Mouse (Mus musculus) G1E (cell line): Measurements from ENCODE around the gene Nutf2-ps1. TPM values are rescaled to one million over a fixed set of nuclear protein-coding genes. Genes with fewer than 3 reads are reported as not detected.

Source experiments
- ATAC-seq: 2 replicates; pipeline ENCODE4 v1.8.0; 2016; ENCODE audit warnings: mild to moderate bottlenecking; ENCODE audit not compliant: insufficient number of reproducible peaks, poor library complexity, low FRiP score, severe bottlenecking; ENCODE audit errors: extremely low read depth
- DNase-seq: peaks from one replicate; pipeline ENCODE4 v3.0.0; 2012; ENCODE audit warnings: low spot score
- H3K27me3 ChIP-seq: 2 replicates; pipeline ENCODE4 v1.6.1; 2012; ENCODE audit warnings: mild to moderate bottlenecking, low read length, inconsistent platforms; ENCODE audit not compliant: insufficient read depth
- H3K36me3 ChIP-seq: replicated peaks from 2 replicates; pipeline ENCODE3; 2012; ENCODE audit warnings: mild to moderate bottlenecking, inconsistent platforms
- H3K4me1 ChIP-seq: 2 replicates; pipeline ENCODE4 v1.6.1; 2012; ENCODE audit warnings: low read depth, low read length, inconsistent platforms, mixed read lengths; ENCODE audit not compliant: insufficient read depth
- H3K4me3 ChIP-seq: 2 replicates; pipeline ENCODE4 v1.5.1; 2012; ENCODE audit warnings: low read depth, mild to moderate bottlenecking, inconsistent platforms, low read length, moderate library complexity, mixed read lengths
- H3K9me3 ChIP-seq: replicated peaks from 2 replicates; pipeline ENCODE4 v1.6.1; 2012; ENCODE audit warnings: inconsistent platforms
- CTCF ChIP-seq: IDR thresholded peaks from 2 replicates; pipeline ENCODE4 v1.5.1; 2012; ENCODE audit warnings: low read depth, low read length, inconsistent platforms, mixed read lengths
- GATA1 ChIP-seq: IDR thresholded peaks from 2 replicates; pipeline ENCODE4 v1.6.1; 2012; ENCODE audit warnings: borderline replicate concordance, low read length, inconsistent platforms, mixed read lengths
- GATA2 ChIP-seq: IDR thresholded peaks from 2 replicates; pipeline ENCODE4 v1.6.1; 2012; ENCODE audit warnings: low read depth, low read length, inconsistent platforms, borderline replicate concordance
- POLR2AphosphoS5 ChIP-seq: IDR thresholded peaks from 2 replicates; pipeline ENCODE4 v1.6.1; 2012; ENCODE audit warnings: low read depth, low read length, inconsistent platforms; ENCODE audit not compliant: insufficient replicate concordance
- TAL1 ChIP-seq: conservative IDR thresholded peaks from 2 replicates; pipeline ENCODE4 v1.6.1; 2012; ENCODE audit warnings: low read depth, low read length, inconsistent platforms, mixed read lengths
- polyA plus RNA-seq: library from polyadenylated mRNA; stranded (reverse); fragments of >175 nt; gene quantifications from 2 replicates; pipeline ENCODE4 v1.2.3, GENCODE M21; 2012
- total RNA-seq, 2 experiments: library from RNA; stranded (forward) in 1 of 2; stranded (reverse) in 1 of 2; fragments of 200-1000 nt in 1 of 2; fragments of >200 nt in 1 of 2; fragmentation: Nextera tagmentation in 1 of 2; gene quantifications; 2 replicates each; pipeline ENCODE4 v1.2.3; 2014 to 2017

Gene Nutf2-ps1
- total and polyA plus RNA-seq, 3 experiments: 89.6 to 224 (median 133) TPM

- H3K4me1 ChIP-seq: no peaks in the 10 kb centered on the region
- no peaks in the 10 kb centered on the region for H3K9me3 ChIP-seq
- H3K4me3 ChIP-seq: no peak overlapping the region
- DNase-seq: no peak
- no peak for ATAC-seq
- no peaks in the 10 kb centered on the region for H3K36me3 ChIP-seq
- TF ChIP-seq CTCF (no peak), GATA2 (no peak), GATA1 (no peak), POLR2AphosphoS5 (no peak), TAL1 (no peak)
- peaks cover 3% of the 10 kb centered on the region for H3K27me3 ChIP-seq
These were observed 31.5 kb downstream of the Nutf2-ps1 start for GRCm38 (mm10) chr19:53557267-53557936.

DNA sequence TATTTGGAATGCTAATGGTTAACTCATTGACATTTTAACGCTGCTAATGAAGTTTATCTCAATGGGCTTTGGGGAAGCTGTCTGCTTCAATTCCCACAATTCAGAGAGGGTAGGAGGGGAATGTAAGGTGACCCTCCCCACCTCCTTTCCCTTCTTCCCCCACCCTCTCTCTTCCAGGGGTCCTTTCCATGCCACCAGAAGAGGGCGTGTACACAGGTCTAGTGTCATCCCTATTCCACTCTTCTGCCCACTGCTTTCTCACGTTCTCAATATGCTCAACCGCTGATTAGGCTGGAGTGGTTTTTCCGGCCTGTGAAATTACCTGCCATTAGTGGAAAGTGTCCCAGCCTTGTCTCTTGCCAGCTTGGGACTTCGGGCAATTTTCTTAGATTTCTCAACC is 32.0 kb downstream of the Nutf2-ps1 start:
- H3K36me3 ChIP-seq: no peaks in the 10 kb centered on the region
- no peak overlapping the region for H3K4me3 ChIP-seq
- ATAC-seq (no peak), DNase-seq (no peak)
- TF ChIP-seq CTCF: no peak
- no peak for TF ChIP-seq TAL1
- TF ChIP-seq POLR2AphosphoS5: no peak
- no peak for TF ChIP-seq GATA1
- no peak for TF ChIP-seq GATA2
- no peaks in the 10 kb centered on the region for H3K4me1 ChIP-seq
- no peaks in the 10 kb centered on the region for H3K9me3 ChIP-seq
- peaks cover 8% of the 10 kb centered on the region for H3K27me3 ChIP-seq

DNA sequence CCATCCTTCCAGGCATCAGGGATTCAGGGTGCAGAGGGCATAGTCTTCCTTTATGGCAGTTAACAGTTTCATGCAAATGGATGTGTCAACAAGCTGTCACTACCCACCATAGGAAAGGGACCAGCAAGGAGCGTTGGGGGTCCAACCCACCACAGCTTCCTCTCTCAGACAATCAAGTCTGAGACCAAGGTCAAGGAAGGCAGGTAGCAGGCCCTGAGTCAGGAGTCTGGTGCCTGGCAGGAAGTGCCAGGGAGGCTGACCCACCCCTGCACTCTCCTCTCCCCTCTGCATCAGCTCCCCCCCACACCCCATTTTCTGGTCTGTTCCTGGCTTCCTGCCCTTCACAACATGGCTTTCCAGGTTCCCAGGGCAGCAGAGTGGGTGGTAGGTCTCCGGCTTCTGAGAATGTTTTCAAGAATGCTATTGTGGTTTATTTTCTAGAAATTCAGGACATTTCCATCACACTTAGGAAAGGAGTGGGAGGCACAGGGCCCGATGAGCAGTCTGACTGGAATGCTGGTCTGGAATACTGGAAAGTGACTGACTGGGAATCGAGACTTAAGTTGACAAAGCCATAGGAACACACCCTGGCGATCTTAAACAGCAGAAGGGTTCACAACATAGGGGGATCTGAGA is 33.8 kb downstream of the Nutf2-ps1 start:
- TF ChIP-seq CTCF (no peak), GATA1 (no peak), GATA2 (no peak), POLR2AphosphoS5 (no peak), TAL1 (no peak)
- Histone ChIP-seq H3K27me3 (peaks cover 14% of the 10 kb centered on the region), H3K36me3 (no peaks in the 10 kb centered on the region), H3K4me3 (no peak overlapping the region), H3K4me1 (no peaks in the 10 kb centered on the region), H3K9me3 (no peaks in the 10 kb centered on the region)
- ATAC-seq (no peak), DNase-seq (no peak)

GRCm38 (mm10) chr19:53554402-53554801 is 34.5 kb downstream of the Nutf2-ps1 start:
- H3K4me3 ChIP-seq: no peak overlapping the region
- H3K36me3 ChIP-seq: no peaks in the 10 kb centered on the region
- no peaks in the 10 kb centered on the region for H3K4me1 ChIP-seq
- DNase-seq (no peak), ATAC-seq (no peak)
- H3K9me3 ChIP-seq: no peaks in the 10 kb centered on the region
- TF ChIP-seq GATA1 (no peak), POLR2AphosphoS5 (no peak), TAL1 (no peak), CTCF (no peak), GATA2 (no peak)
- H3K27me3 ChIP-seq: peaks cover 14% of the 10 kb centered on the region

- H3K9me3 ChIP-seq: no peaks in the 10 kb centered on the region
- no peak overlapping the region for H3K4me3 ChIP-seq
- peaks cover 16% of the 10 kb centered on the region for H3K27me3 ChIP-seq
- H3K36me3 ChIP-seq: no peaks in the 10 kb centered on the region
- DNase-seq (no peak), ATAC-seq (no peak)
- TF ChIP-seq GATA1 (no peak), TAL1 (no peak), GATA2 (no peak), POLR2AphosphoS5 (no peak), CTCF (no peak)
- H3K4me1 ChIP-seq: no peaks in the 10 kb centered on the region
These were observed 36.1 kb downstream of the Nutf2-ps1 start for GRCm38 (mm10) chr19:53552795-53553194.

GRCm38 (mm10) chr19:53552216-53552786 is 36.6 kb downstream of the Nutf2-ps1 start:
- TF ChIP-seq POLR2AphosphoS5: no peak
- no peak for TF ChIP-seq GATA2
- TF ChIP-seq CTCF: no peak
- no peak for TF ChIP-seq GATA1
- no peak for TF ChIP-seq TAL1
- H3K36me3 ChIP-seq: no peaks in the 10 kb centered on the region
- no peaks in the 10 kb centered on the region for H3K9me3 ChIP-seq
- no peak for DNase-seq
- no peaks in the 10 kb centered on the region for H3K4me1 ChIP-seq
- H3K4me3 ChIP-seq: no peak overlapping the region
- ATAC-seq: no peak
- H3K27me3 ChIP-seq: peaks cover 14% of the 10 kb centered on the region
